Mouse (Mus musculus): ENCODE measurements around the gene Gm20696.

GRCm38 (mm10) chr6:99241625-99242395, 424.8 kb downstream of the Gm20696 start:
- no peak for TF ChIP-seq CTCF (IDR thresholded peaks at IDR 0.05; ENCODE audit: borderline replicate concordance, extremely low read depth, insufficient read depth, insufficient read length)
- TF ChIP-seq POLR2A (IDR thresholded peaks at IDR 0.05; ENCODE audit: borderline replicate concordance, extremely low read depth, insufficient read depth, insufficient read length, poor library complexity, severe bottlenecking): no peak

All from brain, embryonic 14.5 days (tissue).